Mouse (Mus musculus) erythroblast, adult 5-6 weeks (primary cell): Measurements from ENCODE around the gene Il33. TPM values are rescaled to one million over a fixed set of nuclear protein-coding genes. Genes with fewer than 3 reads are reported as not detected.

Source experiments
- ATAC-seq: replicated peaks from 2 replicates; pipeline ENCODE4 v1.8.0; 2016; ENCODE audit warnings: moderate number of reproducible peaks, mild to moderate bottlenecking, moderate TSS enrichment, inconsistent platforms; ENCODE audit not compliant: poor library complexity, low FRiP score, severe bottlenecking
- total RNA-seq, 2 experiments: library from RNA; stranded (forward) in 1 of 2; stranded (reverse) in 1 of 2; fragments of 150-400 nt in 1 of 2; fragments of 200-764, 138-1000 nt in 1 of 2; gene quantifications; 2 replicates each; pipeline versions ENCODE4 v1.2.3 to v1.2.4; 2015 to 2017; ENCODE audit warnings: low replicate concordance in 2 of 2

Il33 gene
- not detected in 2 replicates for total RNA-seq (2015; ENCODE audit: low replicate concordance)
- total RNA-seq (2017; ENCODE audit: low replicate concordance): not detected in 2 replicates

GRCm38 (mm10) chr19:29924638-29925258, at the start of gene Il33:
Gene Il33 (plus strand): TSS chr19:29925114.
- no peak for ATAC-seq

GRCm38 (mm10) chr19:29877422-29878291, 47.3 kb upstream of the Il33 start:
- no peak for ATAC-seq

GRCm38 (mm10) chr19:29878896-29879504, 45.9 kb upstream of the Il33 start:
- no peak for ATAC-seq

GRCm38 (mm10) chr19:29880918-29881317, 44.0 kb upstream of the Il33 start:
- ATAC-seq: no peak

- no peak for ATAC-seq
Measured at GRCm38 (mm10) chr19:29882696-29883095, 42.2 kb upstream of the Il33 start.

- no peak for ATAC-seq
Measured at GRCm38 (mm10) chr19:29885548-29885947, 39.4 kb upstream of the Il33 start.

GRCm38 (mm10) chr19:29887476-29887875, 37.4 kb upstream of the Il33 start:
- no peak for ATAC-seq

- no peak for ATAC-seq
Measured at GRCm38 (mm10) chr19:29888946-29889345, 36.0 kb upstream of the Il33 start.

- ATAC-seq: no peak
Measured at GRCm38 (mm10) chr19:29891981-29892380, 32.9 kb upstream of the Il33 start.

- ATAC-seq: no peak
Measured at GRCm38 (mm10) chr19:29892786-29893185, 32.1 kb upstream of the Il33 start.

- ATAC-seq: no peak
Measured at GRCm38 (mm10) chr19:29893718-29894273, 31.1 kb upstream of the Il33 start.

- no peak for ATAC-seq
Measured at GRCm38 (mm10) chr19:29894381-29894780, 30.5 kb upstream of the Il33 start.

- no peak for ATAC-seq
Measured at GRCm38 (mm10) chr19:29895047-29895446, 29.9 kb upstream of the Il33 start.

GRCm38 (mm10) chr19:29900318-29900717, 24.6 kb upstream of the Il33 start:
- no peak for ATAC-seq

- ATAC-seq: no peak
Measured at GRCm38 (mm10) chr19:29902343-29903070, 22.4 kb upstream of the Il33 start.

GRCm38 (mm10) chr19:29905896-29906295, 19.0 kb upstream of the Il33 start:
- no peak for ATAC-seq

- ATAC-seq: no peak
Measured at GRCm38 (mm10) chr19:29909166-29909565, 15.7 kb upstream of the Il33 start.

GRCm38 (mm10) chr19:29911919-29912318, 13.0 kb upstream of the Il33 start:
- no peak for ATAC-seq

- ATAC-seq: no peak
Measured at GRCm38 (mm10) chr19:29917421-29917820, 7.5 kb upstream of the Il33 start.
